Mouse (Mus musculus) cortical plate, adult 2 months (tissue): ENCODE data around the gene Fbxo47.

Source experiments
- CTCF ChIP-seq: fragments of 200-500 bp; IDR thresholded peaks from 2 replicates; pipeline ENCODE4 v1.5.1; 2011; ENCODE audit warnings: mild to moderate bottlenecking, control low read depth, low read length; ENCODE audit not compliant: insufficient read depth; ENCODE audit errors: extremely low read depth
- POLR2A ChIP-seq: fragments of 200-500 bp; IDR thresholded peaks from 2 replicates; pipeline ENCODE4 v1.6.1; 2011; ENCODE audit warnings: mild to moderate bottlenecking, low read length, control low read depth; ENCODE audit not compliant: insufficient read depth; ENCODE audit errors: extremely low read depth

GRCm38 (mm10) chr11:97826414-97826813 is 57.5 kb downstream of the Fbxo47 start:
- TF ChIP-seq CTCF (no peak), POLR2A (no peak)
